Mouse (Mus musculus) MEL (cell line): ENCODE results near the gene Adam17. TPM values are rescaled to one million over a fixed set of nuclear protein-coding genes. Genes with fewer than 3 reads are reported as not detected.
A peak's percentile ranks its signal among the peaks of the same experiment; 100 is the strongest.

Experiments
- DNase-seq: peaks from one replicate; pipeline ENCODE4 v3.0.0; 2011; ENCODE audit warnings: low read depth, low spot score
- H3K27ac ChIP-seq: 2 replicates; pipeline ENCODE4 v1.5.1; 2012; ENCODE audit warnings: low read depth, mild to moderate bottlenecking, control low read depth, low read length, moderate library complexity; ENCODE audit not compliant: control insufficient read depth
- H3K27me3 ChIP-seq, 2 experiments: fragments of 150-350 bp in 1 of 2; sonication (generic) in 1 of 2; 2 replicates each; pipeline ENCODE4 v1.6.1; 2012; ENCODE audit warnings: low read length in 2 of 2, mild to moderate bottlenecking in 2 of 2, improper control_type of control experiment in 1 of 2, moderate library complexity in 1 of 2; ENCODE audit not compliant: insufficient read depth in 2 of 2, control insufficient read depth in 1 of 2
- H3K36me3 ChIP-seq, 2 experiments: 2 replicates each; pipeline ENCODE4 v1.6.1; 2012 to 2014; ENCODE audit warnings: low read length in 2 of 2, improper control_type of control experiment in 1 of 2, inconsistent platforms in 1 of 2, mild to moderate bottlenecking in 1 of 2; ENCODE audit not compliant: insufficient read depth in 2 of 2, control insufficient read depth in 1 of 2
- H3K4me1 ChIP-seq, 2 experiments: fragments of 150-350 bp in 1 of 2; sonication (generic) in 1 of 2; 2 replicates each; pipeline ENCODE4 v1.6.1; 2012; ENCODE audit warnings: low read length in 2 of 2, improper control_type of control experiment in 1 of 2, mild to moderate bottlenecking in 1 of 2; ENCODE audit not compliant: insufficient read depth in 2 of 2, control insufficient read depth in 1 of 2
- H3K4me3 ChIP-seq, 2 experiments: fragments of 150-350 bp in 1 of 2; sonication (generic) in 1 of 2; 2 replicates each; pipeline ENCODE4 v1.5.1; 2012; ENCODE audit warnings: low read depth in 2 of 2, low read length in 2 of 2, mild to moderate bottlenecking in 2 of 2, moderate library complexity in 2 of 2, control low read depth in 1 of 2, improper control_type of control experiment in 1 of 2; ENCODE audit not compliant: control insufficient read depth in 1 of 2, insufficient read depth in 1 of 2
- H3K79me2 ChIP-seq: 2 replicates; pipeline ENCODE4 v1.6.1; 2012; ENCODE audit warnings: mild to moderate bottlenecking, low read length, moderate library complexity; ENCODE audit not compliant: control insufficient read depth, poor library complexity, insufficient read depth
- H3K9ac ChIP-seq: 2 replicates; pipeline ENCODE4 v1.6.1; 2012; ENCODE audit warnings: low read depth, mild to moderate bottlenecking, control low read depth, low read length, moderate library complexity; ENCODE audit not compliant: control insufficient read depth, poor library complexity, severe bottlenecking
- H3K9me3 ChIP-seq: fragments of 150-350 bp; sonication (generic); replicated peaks from 2 replicates; pipeline ENCODE4 v1.6.1; 2012; ENCODE audit warnings: mild to moderate bottlenecking, low read length, improper control_type of control experiment, moderate library complexity; ENCODE audit not compliant: insufficient read depth
- CHD1 ChIP-seq: IDR thresholded peaks from 2 replicates; pipeline ENCODE4 v1.6.1; 2012; ENCODE audit warnings: low read depth, mild to moderate bottlenecking, inconsistent platforms, low read length, improper control_type of control experiment
- CTCF ChIP-seq, 3 experiments: IDR thresholded peaks in 2 of 3; conservative IDR thresholded peaks in 1 of 3; 2 replicates each; pipeline ENCODE4 v1.5.1; 2011 to 2012; ENCODE audit warnings: low read length in 3 of 3, low read depth in 2 of 3, mild to moderate bottlenecking in 2 of 3, improper control_type of control experiment in 1 of 3, inconsistent platforms in 1 of 3, mixed read lengths in 1 of 3, moderate library complexity in 1 of 3; ENCODE audit not compliant: control insufficient read depth in 1 of 3, insufficient read depth in 1 of 3, poor library complexity in 1 of 3, severe bottlenecking in 1 of 3
- E2F4 ChIP-seq: IDR thresholded peaks from 2 replicates; pipeline ENCODE4 v1.6.1; 2011; ENCODE audit warnings: low read depth, low read length, improper control_type of control experiment, borderline replicate concordance
- ETS1 ChIP-seq: IDR thresholded peaks from 2 replicates; pipeline ENCODE4 v1.6.1; 2012; ENCODE audit warnings: low read depth, mild to moderate bottlenecking, inconsistent platforms, low read length, improper control_type of control experiment, moderate library complexity
- GABPA ChIP-seq: IDR thresholded peaks from 2 replicates; pipeline ENCODE4 v1.6.1; 2012; ENCODE audit warnings: low read depth, mild to moderate bottlenecking, inconsistent platforms, low read length, improper control_type of control experiment, moderate library complexity
- JUND ChIP-seq: IDR thresholded peaks from 2 replicates; pipeline ENCODE4 v1.6.1; 2011; ENCODE audit warnings: low read depth, mild to moderate bottlenecking, improper control_type of control experiment, low read length
- MYB ChIP-seq: IDR thresholded peaks from 2 replicates; pipeline ENCODE4 v1.6.1; 2011; ENCODE audit warnings: mild to moderate bottlenecking, low read depth, low read length, improper control_type of control experiment
- MYC ChIP-seq: IDR thresholded peaks from 2 replicates; pipeline ENCODE4 v1.6.1; 2011; ENCODE audit warnings: low read depth, mild to moderate bottlenecking, low read length, improper control_type of control experiment, moderate library complexity
- NELFE ChIP-seq: IDR thresholded peaks from 2 replicates; pipeline ENCODE4 v1.6.1; 2011; ENCODE audit warnings: low read depth, low read length, improper control_type of control experiment
- NRF1 ChIP-seq: IDR thresholded peaks from 2 replicates; pipeline ENCODE4 v1.6.1; 2014; ENCODE audit warnings: low read depth, mild to moderate bottlenecking, inconsistent platforms, low read length, improper control_type of control experiment, moderate library complexity; ENCODE audit not compliant: poor library complexity, insufficient read depth, severe bottlenecking
- RCOR1 ChIP-seq: IDR thresholded peaks from 2 replicates; pipeline ENCODE4 v1.6.1; 2012; ENCODE audit warnings: low read depth, mild to moderate bottlenecking, inconsistent platforms, low read length, improper control_type of control experiment
- SMC3 ChIP-seq: IDR thresholded peaks from 2 replicates; pipeline ENCODE4 v1.6.1; 2011; ENCODE audit warnings: low read depth, low read length, improper control_type of control experiment
- polyA plus RNA-seq, 2 experiments: library from polyadenylated mRNA; stranded (reverse) in 1 of 2; unstranded in 1 of 2; fragments of >175 nt in 1 of 2; fragments of >200 nt in 1 of 2; gene quantifications; 2 replicates each; pipeline versions ENCODE4 v1.2.1 to v1.2.4; 2012; ENCODE audit warnings: low replicate concordance in 2 of 2, low read depth in 1 of 2; ENCODE audit not compliant: insufficient read length in 2 of 2, insufficient read depth in 1 of 2, missing spikeins in 1 of 2
- total RNA-seq: library from RNA; depleted of rRNA; stranded (reverse); fragments of 300-350 nt; gene quantifications from 2 replicates; pipeline ENCODE4 v1.2.3, GENCODE M21; 2012

Gene Adam17
- total and polyA plus RNA-seq, 3 experiments: 12.9 to 14.2 TPM; not detected in 1

GRCm38 (mm10) chr12:21418621-21419131 lies 45.2 kb upstream of the Adam17 start:
- H3K36me3 ChIP-seq: peaks cover 1 to 26% of the 10 kb centered on the region in 2 experiments; a peak in 3 of 4 replicates
- no peak overlapping the region for H3K27ac ChIP-seq
- no peaks in the 10 kb centered on the region for H3K9me3 ChIP-seq
- H3K4me1 ChIP-seq: peaks cover 0 to 7% of the 10 kb centered on the region in 2 experiments; a peak in 2 of 4 replicates
- TF ChIP-seq NELFE: no peak
- TF ChIP-seq NRF1: no peak
- no peak for TF ChIP-seq GABPA
- TF ChIP-seq RCOR1: no peak
- no peak for TF ChIP-seq SMC3
- no peak for TF ChIP-seq ETS1
- no peak for TF ChIP-seq CHD1
- no peak for TF ChIP-seq CTCF (IDR thresholded peaks at IDR 0.05 in 2 of 3, conservative IDR thresholded peaks at IDR 0.05 in 1 of 3; ENCODE audit: control insufficient read depth in 1 of 3, insufficient read depth in 1 of 3, low read depth in 2 of 3, low read length in 3 of 3, poor library complexity in 1 of 3, severe bottlenecking in 1 of 3)
- DNase-seq: no peak
- no peaks in the 10 kb centered on the region for H3K27me3 ChIP-seq
- peak overlapping the region; percentile 83; the same call in 1 of the 2 replicates for H3K9ac ChIP-seq
- no peak overlapping the region; a peak in 1 of 4 replicates for H3K4me3 ChIP-seq
- H3K79me2 ChIP-seq: peaks cover 32% of the 10 kb centered on the region

GRCm38 (mm10) chr12:21418083-21418482 lies 44.7 kb upstream of the Adam17 start:
- Histone ChIP-seq H3K27ac (no peak overlapping the region; the same call in 1 of the 2 replicates), H3K4me1 (peaks cover 0 to 7% of the 10 kb centered on the region in 2 experiments; a peak in 2 of 4 replicates), H3K9ac (peak overlapping the region; percentile 83), H3K9me3 (no peaks in the 10 kb centered on the region), H3K36me3 (peaks cover 5 to 27% of the 10 kb centered on the region in 2 experiments; a peak in 3 of 4 replicates), H3K27me3 (no peaks in the 10 kb centered on the region), H3K79me2 (peaks cover 36% of the 10 kb centered on the region), H3K4me3 (peak overlapping the region; percentile 58 to 90)
- no peak for TF ChIP-seq E2F4
- no peak for TF ChIP-seq JUND
- TF ChIP-seq SMC3: no peak
- no peak for TF ChIP-seq ETS1
- no peak for TF ChIP-seq CHD1
- TF ChIP-seq MYB: no peak
- no peak for TF ChIP-seq GABPA
- peak; percentile 41; the same call in 1 of the 2 replicates for TF ChIP-seq MYC
- no peak for DNase-seq
